Mouse (Mus musculus) c-Kit-positive CD71-positive TER-119-positive erythroid progenitor cells, embryonic 14.5 days (primary cell): ENCODE data around the gene Prr5.

Experiments
- DNase-seq: peaks from one replicate; pipeline ENCODE4 v3.0.0-alpha.2; 2013; ENCODE audit warnings: low spot score

Gene Prr5

GRCm38 (mm10) chr15:84668938-84669747 is at the start of gene Prr5:
Gene Prr5 (plus strand): TSS chr15:84669620.
- DNase-seq = no peak

GRCm38 (mm10) chr15:84620028-84620427 is 49.4 kb upstream of the Prr5 start:
- no peak for DNase-seq

GRCm38 (mm10) chr15:84621722-84622428 is 47.5 kb upstream of the Prr5 start:
- DNase-seq = no peak

GRCm38 (mm10) chr15:84624870-84625269 is 44.5 kb upstream of the Prr5 start:
- no peak for DNase-seq

GRCm38 (mm10) chr15:84625712-84626414 is 43.6 kb upstream of the Prr5 start:
- DNase-seq = no peak

- DNase-seq = no peak
Observed at GRCm38 (mm10) chr15:84627308-84627707, 42.1 kb upstream of the Prr5 start.

GRCm38 (mm10) chr15:84629680-84630079 is 39.7 kb upstream of the Prr5 start:
- peak; percentile 15 for DNase-seq

GRCm38 (mm10) chr15:84631560-84631959 is 37.9 kb upstream of the Prr5 start:
- DNase-seq = peak; percentile 59

GRCm38 (mm10) chr15:84634361-84634760 is 35.1 kb upstream of the Prr5 start:
- no peak for DNase-seq

GRCm38 (mm10) chr15:84638405-84638804 is 31.0 kb upstream of the Prr5 start:
- DNase-seq = no peak

- DNase-seq = no peak
Observed at GRCm38 (mm10) chr15:84639072-84639450, 30.4 kb upstream of the Prr5 start.

- no peak for DNase-seq
Observed at GRCm38 (mm10) chr15:84639451-84640136, 29.8 kb upstream of the Prr5 start.

GRCm38 (mm10) chr15:84640722-84641121 is 28.7 kb upstream of the Prr5 start:
- DNase-seq = no peak

- no peak for DNase-seq
Observed at GRCm38 (mm10) chr15:84641127-84641526, 28.3 kb upstream of the Prr5 start.

- no peak for DNase-seq
Observed at GRCm38 (mm10) chr15:84641948-84642347, 27.5 kb upstream of the Prr5 start.

- DNase-seq = no peak
Observed at GRCm38 (mm10) chr15:84643178-84643577, 26.2 kb upstream of the Prr5 start.

GRCm38 (mm10) chr15:84651481-84651880 is 17.9 kb upstream of the Prr5 start:
- DNase-seq = no peak

GRCm38 (mm10) chr15:84653151-84653550 is 16.3 kb upstream of the Prr5 start:
- no peak for DNase-seq

- no peak for DNase-seq
Observed at GRCm38 (mm10) chr15:84653979-84654966, 15.1 kb upstream of the Prr5 start.

GRCm38 (mm10) chr15:84654975-84655374 is 14.4 kb upstream of the Prr5 start:
- no peak for DNase-seq

GRCm38 (mm10) chr15:84656689-84657088 is 12.7 kb upstream of the Prr5 start:
- no peak for DNase-seq
